Comparison of ENCODE assay signal across 17 mouse cellular contexts in the genomic region with DNA sequence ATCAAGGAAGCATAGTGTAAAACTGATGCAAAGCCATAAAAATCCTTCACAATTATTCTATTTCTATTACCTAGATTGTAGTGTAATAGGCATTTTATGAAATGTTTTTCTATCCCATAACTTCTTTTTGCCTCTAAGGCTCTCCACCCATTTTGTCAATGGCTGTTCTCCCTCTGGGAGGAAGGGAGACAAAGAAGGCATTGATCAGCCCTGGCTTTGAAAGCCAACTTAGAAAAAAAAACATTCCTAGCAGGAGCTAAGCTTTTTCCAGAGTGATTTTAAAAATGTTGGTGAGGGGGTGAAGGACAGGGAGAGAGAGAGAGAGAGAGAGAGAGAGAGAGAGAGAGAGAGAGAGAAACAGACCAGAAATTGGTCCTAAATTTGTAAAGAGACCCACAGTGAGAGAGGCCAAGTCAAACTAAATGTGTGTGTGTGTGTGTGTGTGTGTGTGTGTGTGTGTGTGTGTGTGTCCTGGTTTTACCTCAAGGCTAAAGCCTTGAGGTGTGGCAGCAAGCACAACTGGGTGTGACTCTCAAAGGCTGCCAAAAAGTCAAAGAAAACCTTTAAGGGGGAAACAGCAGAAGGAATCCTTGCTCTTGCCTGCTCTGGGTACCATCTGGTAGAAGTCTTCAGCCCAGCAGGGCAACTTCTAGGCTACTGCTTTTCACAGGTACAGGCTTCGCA.
DNase-seq lines count a peak whose midpoint lies in the region; ATAC-seq and TF ChIP-seq lines count a peak whose summit lies in the region.
"Had no signal": no experiment of that assay in that cellular context is flagged by ENCODE, and none has a peak within 500 bp of the region (broad histone marks: within the 10 kb centered on the region; RNA-seq: fewer than 3 reads in every experiment).

No protein-coding gene starts in this region.

- TF ChIP-seq POLR2A in thymus, adult 2 months (IDR thresholded peaks at IDR 0.05; ENCODE audit: control insufficient read depth, extremely low read depth, insufficient read depth, low read length, poor library complexity) = no peak

- no peak overlapping the region for H3K4me2 ChIP-seq in forebrain, embryonic 15.5 days (replicated peaks)
- no peak overlapping the region for H3K4me2 ChIP-seq in midbrain, embryonic 11.5 days
- no peak overlapping the region for H3K4me2 ChIP-seq in midbrain, embryonic 16.5 days (ENCODE audit: low read length)
- H3K4me2 ChIP-seq in embryonic facial prominence, embryonic 14.5 days (ENCODE audit: low read depth, low read length) = no peak overlapping the region
- H3K4me2 ChIP-seq: midbrain, embryonic 12.5 days; neural tube, embryonic 13.5 days had no signal

- no peaks in the 10 kb centered on the region for H3K36me3 ChIP-seq in forebrain, embryonic 10.5 days (replicated peaks)
- H3K36me3 ChIP-seq in forebrain, embryonic 15.5 days = no peaks in the 10 kb centered on the region
- no peaks in the 10 kb centered on the region for H3K36me3 ChIP-seq in midbrain, embryonic 11.5 days (ENCODE audit: control insufficient read depth, insufficient read depth, low read length)
- no peaks in the 10 kb centered on the region for H3K36me3 ChIP-seq in midbrain, embryonic 16.5 days (ENCODE audit: control insufficient read depth, insufficient read depth, low read length)
- no peaks in the 10 kb centered on the region for H3K36me3 ChIP-seq in embryonic facial prominence, embryonic 14.5 days (ENCODE audit: control insufficient read depth, insufficient read depth, low read length)
- H3K36me3 ChIP-seq in thymus, adult 2 months (ENCODE audit: control insufficient read depth, insufficient read depth, low read length) = no peaks in the 10 kb centered on the region
- H3K36me3 ChIP-seq: midbrain, embryonic 12.5 days; neural tube, embryonic 13.5 days had no signal

- H3K4me1 ChIP-seq in forebrain, embryonic 10.5 days = peaks cover 31% of the 10 kb centered on the region
- no peaks in the 10 kb centered on the region for H3K4me1 ChIP-seq in forebrain, embryonic 15.5 days
- H3K4me1 ChIP-seq in midbrain, embryonic 11.5 days (ENCODE audit: control insufficient read depth, insufficient read depth, low read length) = no peaks in the 10 kb centered on the region
- H3K4me1 ChIP-seq in midbrain, embryonic 16.5 days (ENCODE audit: control insufficient read depth, insufficient read depth, low read length) = no peaks in the 10 kb centered on the region
- H3K4me1 ChIP-seq in embryonic facial prominence, embryonic 14.5 days (ENCODE audit: control insufficient read depth, insufficient read depth, low read length) = peaks cover 5% of the 10 kb centered on the region; the same call in 1 of the 2 replicates
- no peaks in the 10 kb centered on the region for H3K4me1 ChIP-seq in thymus, adult 2 months (replicated peaks; ENCODE audit: control insufficient read depth, insufficient read depth, low read length)
- H3K4me1 ChIP-seq: neural tube, embryonic 13.5 days had no signal

- H3K27ac ChIP-seq in forebrain, embryonic 10.5 days = peak overlapping the region; percentile 67
- no peak overlapping the region for H3K27ac ChIP-seq in forebrain, embryonic 15.5 days (replicated peaks)
- no peak overlapping the region for H3K27ac ChIP-seq in midbrain, embryonic 11.5 days (ENCODE audit: low read depth, low read length)
- H3K27ac ChIP-seq in midbrain, embryonic 16.5 days (ENCODE audit: low read length) = no peak overlapping the region
- H3K27ac ChIP-seq in embryonic facial prominence, embryonic 14.5 days (replicated peaks; ENCODE audit: low read depth, low read length) = peak overlapping the region; percentile 24; the same call in 1 of the 2 replicates
- H3K27ac ChIP-seq in thymus, adult 2 months (ENCODE audit: control insufficient read depth, insufficient read depth, low read length) = no peak overlapping the region
- H3K27ac ChIP-seq: midbrain, embryonic 12.5 days; neural tube, embryonic 13.5 days had no signal

- no peak for DNase-seq in forebrain, embryonic 10.5 days (ENCODE audit: extremely low spot score, low spot score)
- DNase-seq in midbrain, embryonic 11.5 days (ENCODE audit: low spot score, missing footprints) = peak; percentile 62
- peak; percentile 47 for DNase-seq in embryonic facial prominence, embryonic 14.5 days (ENCODE audit: low spot score)
- peak; percentile 53 for DNase-seq in mesoderm, embryonic 11.5 days (ENCODE audit: low read depth, low spot score)
- no peak for DNase-seq in thymus, adult 2 months
- DNase-seq in layer of hippocampus, postnatal 25 days (ENCODE audit: extremely low spot score in 1 of 2, low spot score in 1 of 2) = no peak
- DNase-seq: adrenal gland, postnatal 10 days; cerebellum, postnatal 10 days; heart, adult 11 months; heart, postnatal 14 days; left cerebral cortex, postnatal 4 days; lung, adult 2 months; thymus, postnatal 14 days had no signal

- no peak overlapping the region for H3K4me3 ChIP-seq in forebrain, embryonic 10.5 days
- H3K4me3 ChIP-seq in forebrain, embryonic 15.5 days = no peak overlapping the region
- H3K4me3 ChIP-seq in midbrain, embryonic 11.5 days (ENCODE audit: low read depth, low read length) = no peak overlapping the region
- no peak overlapping the region for H3K4me3 ChIP-seq in midbrain, embryonic 16.5 days (ENCODE audit: low read depth, low read length)
- H3K4me3 ChIP-seq in embryonic facial prominence, embryonic 14.5 days (ENCODE audit: low read depth, low read length) = no peak overlapping the region
- H3K4me3 ChIP-seq in thymus, adult 2 months (ENCODE audit: control insufficient read depth, insufficient read depth, low read length) = no peak overlapping the region
- H3K4me3 ChIP-seq: midbrain, embryonic 12.5 days; neural tube, embryonic 13.5 days had no signal

- H3K9ac ChIP-seq in forebrain, embryonic 15.5 days (replicated peaks) = no peak overlapping the region
- H3K9ac ChIP-seq in midbrain, embryonic 11.5 days (ENCODE audit: low read length) = no peak overlapping the region
- H3K9ac ChIP-seq in midbrain, embryonic 16.5 days (ENCODE audit: low read depth, low read length) = no peak overlapping the region
- H3K9ac ChIP-seq in embryonic facial prominence, embryonic 14.5 days (ENCODE audit: low read depth, low read length) = no peak overlapping the region
- H3K9ac ChIP-seq: midbrain, embryonic 12.5 days; neural tube, embryonic 13.5 days had no signal

- no peaks in the 10 kb centered on the region for H3K27me3 ChIP-seq in forebrain, embryonic 10.5 days (ENCODE audit: poor library complexity, severe bottlenecking)
- no peaks in the 10 kb centered on the region for H3K27me3 ChIP-seq in forebrain, embryonic 15.5 days
- H3K27me3 ChIP-seq in midbrain, embryonic 11.5 days (ENCODE audit: control insufficient read depth, insufficient read depth, low read length) = no peaks in the 10 kb centered on the region
- H3K27me3 ChIP-seq in midbrain, embryonic 16.5 days (ENCODE audit: control insufficient read depth, insufficient read depth, low read depth, low read length) = no peaks in the 10 kb centered on the region
- H3K27me3 ChIP-seq in embryonic facial prominence, embryonic 14.5 days (replicated peaks; ENCODE audit: control insufficient read depth, insufficient read depth, low read length) = no peaks in the 10 kb centered on the region
- H3K27me3 ChIP-seq in thymus, adult 2 months (ENCODE audit: control insufficient read depth, insufficient read depth, low read length) = no peaks in the 10 kb centered on the region
- H3K27me3 ChIP-seq: midbrain, embryonic 12.5 days; neural tube, embryonic 13.5 days had no signal

- H3K9me3 ChIP-seq in forebrain, embryonic 10.5 days = no peaks in the 10 kb centered on the region
- H3K9me3 ChIP-seq in forebrain, embryonic 15.5 days = no peaks in the 10 kb centered on the region
- H3K9me3 ChIP-seq in midbrain, embryonic 11.5 days (ENCODE audit: control insufficient read depth, low read length) = no peaks in the 10 kb centered on the region
- H3K9me3 ChIP-seq in midbrain, embryonic 16.5 days (replicated peaks; ENCODE audit: control insufficient read depth, low read length, poor library complexity, severe bottlenecking) = no peaks in the 10 kb centered on the region
- no peaks in the 10 kb centered on the region for H3K9me3 ChIP-seq in embryonic facial prominence, embryonic 14.5 days (ENCODE audit: control insufficient read depth, low read length)
- H3K9me3 ChIP-seq: midbrain, embryonic 12.5 days; neural tube, embryonic 13.5 days had no signal

- TF ChIP-seq CTCF in thymus, adult 2 months (IDR thresholded peaks at IDR 0.05; ENCODE audit: borderline replicate concordance, control insufficient read depth, extremely low read depth, insufficient read depth, low read length, poor library complexity) = no peak

- WGBS in forebrain, embryonic 10.5 days = 100% methylated on average over 1 of the region's 1 CpGs
- 58% methylated on average over 1 of the region's 1 CpGs for WGBS in forebrain, embryonic 15.5 days
- 40% methylated on average over 1 of the region's 1 CpGs for WGBS in midbrain, embryonic 11.5 days
- WGBS in midbrain, embryonic 16.5 days = 91% methylated on average over 1 of the region's 1 CpGs
- WGBS in embryonic facial prominence, embryonic 14.5 days = 80% methylated on average over 1 of the region's 1 CpGs
- WGBS in thymus, adult 2 months = 100% methylated on average over 1 of the region's 1 CpGs

- ATAC-seq in forebrain, embryonic 15.5 days (replicated peaks) = no peak
- ATAC-seq in midbrain, embryonic 11.5 days (ENCODE audit: low FRiP score) = peak; percentile 41; the same call in 1 of the 2 replicates
- no peak for ATAC-seq in midbrain, embryonic 16.5 days
- peak; percentile 22; the same call in 1 of the 2 replicates for ATAC-seq in embryonic facial prominence, embryonic 14.5 days (ENCODE audit: low read depth)

Comparison
In these comparisons a context has a peak if more than half of its experiments do, and no peak if none do; other contexts are left out.
1. H3K27ac ChIP-seq: peak in forebrain, embryonic 10.5 days (single experiment) and embryonic facial prominence, embryonic 14.5 days (single experiment); none in forebrain, embryonic 15.5 days (single experiment), midbrain, embryonic 11.5 days (single experiment), midbrain, embryonic 16.5 days (single experiment) and thymus, adult 2 months (single experiment).
2. ATAC-seq: peak in midbrain, embryonic 11.5 days (single experiment) and embryonic facial prominence, embryonic 14.5 days (single experiment); none in forebrain, embryonic 15.5 days (single experiment) and midbrain, embryonic 16.5 days (single experiment).
3. DNase-seq: peak in midbrain, embryonic 11.5 days (single experiment), embryonic facial prominence, embryonic 14.5 days (single experiment) and mesoderm, embryonic 11.5 days (single experiment); none in forebrain, embryonic 10.5 days (single experiment), thymus, adult 2 months (single experiment) and layer of hippocampus, postnatal 25 days (0 of 2).